Mouse (Mus musculus): ENCODE results near the gene Tlk1. TPM values are rescaled to one million over a fixed set of nuclear protein-coding genes. Genes with fewer than 3 reads are reported as not detected.
"Not testable (repeated sequence)": the region's sequence is repeated elsewhere in the genome, so short reads cannot be mapped to it uniquely, and the experiment has no call there.

Tlk1 gene
- polyA plus RNA-seq, 1 experiment from 2014 or later, result 46.8 TPM

GRCm38 (mm10) chr2:70816016-70816415, 9.5 kb downstream of the Tlk1 start:
- Histone ChIP-seq H3K27ac (replicated peaks; ENCODE audit: low read depth, low read length) (no peak overlapping the region), H3K27me3 (ENCODE audit: control insufficient read depth, insufficient read depth, low read length) (no peaks in the 10 kb centered on the region), H3K4me3 (ENCODE audit: low read depth, low read length) (no peak overlapping the region), H3K4me2 (ENCODE audit: low read depth, low read length) (no peak overlapping the region), H3K9ac (replicated peaks; ENCODE audit: low read length) (no peak overlapping the region), H3K9me3 (replicated peaks; ENCODE audit: control insufficient read depth, low read length) (no peaks in the 10 kb centered on the region), H3K36me3 (replicated peaks; ENCODE audit: control insufficient read depth, insufficient read depth, low read depth, low read length) (no peaks in the 10 kb centered on the region), H3K4me1 (ENCODE audit: control insufficient read depth, insufficient read depth, low read length) (no peaks in the 10 kb centered on the region)
- DNase-seq (ENCODE audit: low spot score), result no peak
- 95% methylated on average over 2 of the region's 2 CpGs for WGBS
- ATAC-seq (replicated peaks; ENCODE audit: insufficient number of reproducible peaks, low FRiP score, low TSS enrichment, low read depth), result no peak

- H3K4me1 ChIP-seq (ENCODE audit: control insufficient read depth, insufficient read depth, low read length), result no peaks in the 10 kb centered on the region
- no peak overlapping the region for H3K4me3 ChIP-seq (ENCODE audit: low read depth, low read length)
- H3K9ac ChIP-seq (replicated peaks; ENCODE audit: low read length), result no peak overlapping the region
- no peaks in the 10 kb centered on the region for H3K36me3 ChIP-seq (replicated peaks; ENCODE audit: control insufficient read depth, insufficient read depth, low read depth, low read length)
- no peak overlapping the region for H3K4me2 ChIP-seq (ENCODE audit: low read depth, low read length)
- no peak overlapping the region for H3K27ac ChIP-seq (replicated peaks; ENCODE audit: low read depth, low read length)
- ATAC-seq (replicated peaks; ENCODE audit: insufficient number of reproducible peaks, low FRiP score, low TSS enrichment, low read depth) (no peak), DNase-seq (ENCODE audit: low spot score) (no peak)
- no peaks in the 10 kb centered on the region for H3K27me3 ChIP-seq (ENCODE audit: control insufficient read depth, insufficient read depth, low read length)
- no peaks in the 10 kb centered on the region for H3K9me3 ChIP-seq (replicated peaks; ENCODE audit: control insufficient read depth, low read length)
- WGBS, result 82% methylated on average over 4 of the region's 4 CpGs
Measured at GRCm38 (mm10) chr2:70813608-70814007, 11.9 kb downstream of the Tlk1 start.

- no peak for DNase-seq (ENCODE audit: low spot score)
- WGBS, result 80% methylated on average over 3 of the region's 3 CpGs
- H3K9me3 ChIP-seq (replicated peaks; ENCODE audit: control insufficient read depth, low read length), result no peaks in the 10 kb centered on the region
Measured at GRCm38 (mm10) chr2:70811476-70811875, 14.1 kb downstream of the Tlk1 start.

GRCm38 (mm10) chr2:70809921-70810320, 15.6 kb downstream of the Tlk1 start:
- Histone ChIP-seq H3K27ac (replicated peaks; ENCODE audit: low read depth, low read length) (no peak overlapping the region), H3K4me3 (ENCODE audit: low read depth, low read length) (no peak overlapping the region), H3K27me3 (ENCODE audit: control insufficient read depth, insufficient read depth, low read length) (no peaks in the 10 kb centered on the region), H3K4me1 (ENCODE audit: control insufficient read depth, insufficient read depth, low read length) (no peaks in the 10 kb centered on the region), H3K9ac (replicated peaks; ENCODE audit: low read length) (no peak overlapping the region), H3K4me2 (ENCODE audit: low read depth, low read length) (no peak overlapping the region), H3K36me3 (replicated peaks; ENCODE audit: control insufficient read depth, insufficient read depth, low read depth, low read length) (no peaks in the 10 kb centered on the region), H3K9me3 (replicated peaks; ENCODE audit: control insufficient read depth, low read length) (no peaks in the 10 kb centered on the region)
- WGBS, result 94% methylated on average over 3 of the region's 3 CpGs
- no peak for ATAC-seq (replicated peaks; ENCODE audit: insufficient number of reproducible peaks, low FRiP score, low TSS enrichment, low read depth)
- no peak for DNase-seq (ENCODE audit: low spot score)

More at GRCm38 (mm10) chr2:70811476-70811875, 14.1 kb downstream of the Tlk1 start:
- no peak for ATAC-seq (replicated peaks; ENCODE audit: insufficient number of reproducible peaks, low FRiP score, low TSS enrichment, low read depth)
- H3K36me3 ChIP-seq (replicated peaks; ENCODE audit: control insufficient read depth, insufficient read depth, low read depth, low read length), result no peaks in the 10 kb centered on the region
- H3K4me1 ChIP-seq (ENCODE audit: control insufficient read depth, insufficient read depth, low read length), result no peaks in the 10 kb centered on the region
- H3K9ac ChIP-seq (replicated peaks; ENCODE audit: low read length), result no peak overlapping the region
- no peaks in the 10 kb centered on the region for H3K27me3 ChIP-seq (ENCODE audit: control insufficient read depth, insufficient read depth, low read length)
- no peak overlapping the region for H3K27ac ChIP-seq (replicated peaks; ENCODE audit: low read depth, low read length)
- H3K4me2 ChIP-seq (ENCODE audit: low read depth, low read length), result no peak overlapping the region
- no peak overlapping the region for H3K4me3 ChIP-seq (ENCODE audit: low read depth, low read length)

- ATAC-seq (replicated peaks; ENCODE audit: insufficient number of reproducible peaks, low FRiP score, low TSS enrichment, low read depth) (no peak), DNase-seq (ENCODE audit: low spot score) (no peak)
- Histone ChIP-seq H3K4me2 (ENCODE audit: low read depth, low read length) (no peak overlapping the region), H3K9me3 (replicated peaks; ENCODE audit: control insufficient read depth, low read length) (no peaks in the 10 kb centered on the region), H3K4me1 (ENCODE audit: control insufficient read depth, insufficient read depth, low read length) (no peaks in the 10 kb centered on the region), H3K4me3 (ENCODE audit: low read depth, low read length) (no peak overlapping the region), H3K27me3 (ENCODE audit: control insufficient read depth, insufficient read depth, low read length) (no peaks in the 10 kb centered on the region), H3K36me3 (replicated peaks; ENCODE audit: control insufficient read depth, insufficient read depth, low read depth, low read length) (no peaks in the 10 kb centered on the region), H3K9ac (replicated peaks; ENCODE audit: low read length) (no peak overlapping the region), H3K27ac (replicated peaks; ENCODE audit: low read depth, low read length) (no peak overlapping the region)
Measured at GRCm38 (mm10) chr2:70808681-70809080, 16.8 kb downstream of the Tlk1 start.

- not testable (repeated sequence) for H3K4me2 ChIP-seq (ENCODE audit: low read depth, low read length); H3K27me3 ChIP-seq (ENCODE audit: control insufficient read depth, insufficient read depth, low read length)
Measured at GRCm38 (mm10) chr2:70807678-70808077, 17.9 kb downstream of the Tlk1 start.

GRCm38 (mm10) chr2:70806020-70806419, 19.5 kb downstream of the Tlk1 start:
- WGBS, result 86% methylated on average over 5 of the region's 5 CpGs
- H3K9me3 ChIP-seq (replicated peaks; ENCODE audit: control insufficient read depth, low read length), result no peaks in the 10 kb centered on the region
- no peak overlapping the region for H3K9ac ChIP-seq (replicated peaks; ENCODE audit: low read length)
- H3K27ac ChIP-seq (replicated peaks; ENCODE audit: low read depth, low read length), result no peak overlapping the region
- no peak overlapping the region for H3K4me3 ChIP-seq (ENCODE audit: low read depth, low read length)
- no peaks in the 10 kb centered on the region for H3K4me1 ChIP-seq (ENCODE audit: control insufficient read depth, insufficient read depth, low read length)
- H3K36me3 ChIP-seq (replicated peaks; ENCODE audit: control insufficient read depth, insufficient read depth, low read depth, low read length), result no peaks in the 10 kb centered on the region
- no peak overlapping the region for H3K4me2 ChIP-seq (ENCODE audit: low read depth, low read length)
- DNase-seq (ENCODE audit: low spot score) (no peak), ATAC-seq (replicated peaks; ENCODE audit: insufficient number of reproducible peaks, low FRiP score, low TSS enrichment, low read depth) (no peak)
- H3K27me3 ChIP-seq (ENCODE audit: control insufficient read depth, insufficient read depth, low read length), result no peaks in the 10 kb centered on the region

More at GRCm38 (mm10) chr2:70807678-70808077, 17.9 kb downstream of the Tlk1 start:
- H3K36me3 ChIP-seq (replicated peaks; ENCODE audit: control insufficient read depth, insufficient read depth, low read depth, low read length); H3K27ac ChIP-seq (replicated peaks; ENCODE audit: low read depth, low read length); ATAC-seq (replicated peaks; ENCODE audit: insufficient number of reproducible peaks, low FRiP score, low TSS enrichment, low read depth); DNase-seq (ENCODE audit: low spot score); H3K4me1 ChIP-seq (ENCODE audit: control insufficient read depth, insufficient read depth, low read length); H3K4me3 ChIP-seq (ENCODE audit: low read depth, low read length); H3K9me3 ChIP-seq (replicated peaks; ENCODE audit: control insufficient read depth, low read length); H3K9ac ChIP-seq (replicated peaks; ENCODE audit: low read length): not testable (repeated sequence)
- WGBS, result 86% methylated on average over 3 of the region's 3 CpGs

GRCm38 (mm10) chr2:70803696-70804095, 21.8 kb downstream of the Tlk1 start:
- not testable (repeated sequence) for DNase-seq (ENCODE audit: low spot score); H3K4me2 ChIP-seq (ENCODE audit: low read depth, low read length); H3K27me3 ChIP-seq (ENCODE audit: control insufficient read depth, insufficient read depth, low read length); H3K36me3 ChIP-seq (replicated peaks; ENCODE audit: control insufficient read depth, insufficient read depth, low read depth, low read length); H3K27ac ChIP-seq (replicated peaks; ENCODE audit: low read depth, low read length); H3K9ac ChIP-seq (replicated peaks; ENCODE audit: low read length); H3K4me1 ChIP-seq (ENCODE audit: control insufficient read depth, insufficient read depth, low read length); ATAC-seq (replicated peaks; ENCODE audit: insufficient number of reproducible peaks, low FRiP score, low TSS enrichment, low read depth); H3K9me3 ChIP-seq (replicated peaks; ENCODE audit: control insufficient read depth, low read length); H3K4me3 ChIP-seq (ENCODE audit: low read depth, low read length)
- 73% methylated on average over 4 of the region's 4 CpGs for WGBS

Data from embryonic facial prominence, embryonic 11.5 days (tissue).